Mouse (Mus musculus) bone marrow macrophage, adult 2 months (primary cell): ENCODE data around the gene Slc40a1.

Source experiments
- CTCF ChIP-seq: IDR thresholded peaks from 2 replicates; pipeline ENCODE4 v1.5.1; 2012; ENCODE audit warnings: low read depth, mild to moderate bottlenecking, low read length, moderate library complexity
- POLR2A ChIP-seq: IDR thresholded peaks from 2 replicates; pipeline ENCODE4 v1.6.1; 2012; ENCODE audit warnings: mild to moderate bottlenecking, low read depth, low read length, borderline replicate concordance

DNA sequence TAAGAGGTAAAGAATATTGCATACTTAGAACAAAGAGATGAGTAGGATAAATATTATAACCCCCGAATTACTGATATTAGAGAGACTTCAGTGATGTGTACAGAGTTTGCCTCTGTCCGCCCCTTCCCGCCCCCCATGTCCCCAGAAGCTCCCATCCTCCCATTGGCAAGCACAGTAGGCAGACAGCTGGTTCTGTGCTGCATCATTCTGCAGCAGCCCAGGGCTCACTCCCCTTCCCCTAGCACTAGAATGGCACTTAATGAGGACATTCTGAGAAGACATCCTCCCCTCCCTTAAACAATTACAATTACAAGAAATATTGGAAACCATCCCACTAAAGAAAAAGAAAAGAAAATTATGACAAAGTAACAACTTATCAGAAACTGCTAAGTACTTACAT is 62.7 kb downstream of the Slc40a1 start:
- TF ChIP-seq POLR2A (no peak), CTCF (no peak)
